Mouse (Mus musculus) spleen, adult 2 months (tissue): Measurements from ENCODE around the gene Vax2. TPM values are rescaled to one million over a fixed set of nuclear protein-coding genes. Genes with fewer than 3 reads are reported as not detected.

Source experiments
- DNase-seq, 2 experiments: peaks; one replicate each; pipeline versions ENCODE4 v3.0.0 to v3.0.0-alpha.2; 2012 to 2021; ENCODE audit warnings: low spot score in 2 of 2, low read depth in 1 of 2
- H3K27ac ChIP-seq: fragments of 200-500 bp; 2 replicates; pipeline ENCODE4 v1.5.1; 2012; ENCODE audit warnings: low read length, inconsistent platforms; ENCODE audit not compliant: insufficient read depth
- H3K27me3 ChIP-seq: fragments of 200-500 bp; 2 replicates; pipeline ENCODE4 v1.6.1; 2012; ENCODE audit warnings: mild to moderate bottlenecking, moderate library complexity, low read length, inconsistent platforms; ENCODE audit not compliant: control insufficient read depth, insufficient read depth
- H3K36me3 ChIP-seq: fragments of 200-500 bp; 2 replicates; pipeline ENCODE4 v1.6.1; 2012; ENCODE audit warnings: mild to moderate bottlenecking, low read length, inconsistent platforms; ENCODE audit not compliant: control insufficient read depth, insufficient read depth
- H3K4me1 ChIP-seq: fragments of 200-500 bp; 2 replicates; pipeline ENCODE4 v1.6.1; 2011; ENCODE audit warnings: inconsistent platforms; ENCODE audit not compliant: control insufficient read depth, insufficient read depth, insufficient read length
- H3K4me3 ChIP-seq: fragments of 200-500 bp; 2 replicates; pipeline ENCODE4 v1.5.1; 2011; ENCODE audit warnings: mild to moderate bottlenecking, inconsistent platforms; ENCODE audit not compliant: insufficient read depth, insufficient read length; ENCODE audit errors: extremely low read depth
- CTCF ChIP-seq: fragments of 200-500 bp; IDR thresholded peaks from 2 replicates; pipeline ENCODE4 v1.5.1; 2011; ENCODE audit warnings: mild to moderate bottlenecking, inconsistent platforms; ENCODE audit not compliant: insufficient read depth, insufficient read length, insufficient replicate concordance; ENCODE audit errors: extremely low read depth
- POLR2A ChIP-seq: fragments of 200-500 bp; IDR thresholded peaks from 2 replicates; pipeline ENCODE4 v1.6.1; 2011; ENCODE audit warnings: low read depth, low read length, inconsistent platforms
- WGBS: fragments of 180-500 bp; shearing (Covaris S2); methylation state at CpG from one replicate; pipeline ENCODE4 v1.1.7; 2018; 5-methylcytosine and 5-hydroxymethylcytosine counted together
- polyA plus RNA-seq: library from polyadenylated mRNA; depleted of rRNA; stranded (reverse); fragments of >200 nt; gene quantifications from 2 replicates; pipeline ENCODE4 v1.2.3, GENCODE M21; 2012

The Vax2 gene
- polyA plus RNA-seq, 1 experiment, result not detected

- no peak for TF ChIP-seq CTCF
- no peak for TF ChIP-seq POLR2A
- WGBS, result 23% methylated on average over 6 of the region's 6 CpGs
- Histone ChIP-seq H3K4me1 (no peaks in the 10 kb centered on the region), H3K27ac (no peak overlapping the region), H3K27me3 (peaks cover 9% of the 10 kb centered on the region; the same call in 1 of the 2 replicates), H3K36me3 (no peaks in the 10 kb centered on the region), H3K4me3 (no peak overlapping the region)
- DNase-seq, result no peak
These were observed 11.5 kb downstream of the Vax2 start for GRCm38 (mm10) chr6:83722526-83722925.

- Histone ChIP-seq H3K27me3 (no peaks in the 10 kb centered on the region; the same call in 1 of the 2 replicates), H3K4me3 (no peak overlapping the region), H3K4me1 (no peaks in the 10 kb centered on the region), H3K36me3 (no peaks in the 10 kb centered on the region), H3K27ac (no peak overlapping the region)
- TF ChIP-seq POLR2A, result no peak
- no peak for TF ChIP-seq CTCF
- 60% methylated on average over 4 of the region's 4 CpGs for WGBS
- no peak for DNase-seq
These were observed 16.1 kb downstream of the Vax2 start for GRCm38 (mm10) chr6:83727178-83727577.

- TF ChIP-seq POLR2A (no peak), CTCF (peak; percentile 6; the same call in 1 of the 2 replicates)
- DNase-seq, result peak in 1 of 2 experiments; percentile 12
- no peaks in the 10 kb centered on the region for H3K36me3 ChIP-seq
- no peak overlapping the region for H3K4me3 ChIP-seq
- H3K4me1 ChIP-seq, result no peaks in the 10 kb centered on the region
- H3K27me3 ChIP-seq, result no peaks in the 10 kb centered on the region; the same call in 1 of the 2 replicates
- WGBS, result 55% methylated on average over 3 of the region's 3 CpGs
- H3K27ac ChIP-seq, result no peak overlapping the region
These were observed 17.4 kb downstream of the Vax2 start for GRCm38 (mm10) chr6:83728488-83728887.

- DNase-seq, result no peak
- Histone ChIP-seq H3K4me1 (no peaks in the 10 kb centered on the region), H3K27me3 (no peaks in the 10 kb centered on the region; the same call in 1 of the 2 replicates), H3K36me3 (no peaks in the 10 kb centered on the region), H3K27ac (no peak overlapping the region), H3K4me3 (no peak overlapping the region)
- TF ChIP-seq CTCF, result no peak
- no peak for TF ChIP-seq POLR2A
- WGBS, result 28% methylated on average over 14 of the region's 14 CpGs
These were observed 18.4 kb downstream of the Vax2 start for GRCm38 (mm10) chr6:83729350-83729970.

- no peaks in the 10 kb centered on the region for H3K4me1 ChIP-seq
- WGBS, result 29% methylated on average over 5 of the region's 5 CpGs
- TF ChIP-seq CTCF (peak; percentile 83; the same call in 1 of the 2 replicates), POLR2A (no peak)
- no peak overlapping the region for H3K4me3 ChIP-seq
- peak; percentile 15 to 62 for DNase-seq
- H3K27me3 ChIP-seq, result no peaks in the 10 kb centered on the region; the same call in 1 of the 2 replicates
- H3K27ac ChIP-seq, result no peak overlapping the region
- no peaks in the 10 kb centered on the region for H3K36me3 ChIP-seq
These were observed 20.1 kb downstream of the Vax2 start for GRCm38 (mm10) chr6:83731128-83731527.

- 53% methylated on average over 13 of the region's 13 CpGs for WGBS
- no peaks in the 10 kb centered on the region for H3K27me3 ChIP-seq
These were observed 26.2 kb downstream of the Vax2 start for GRCm38 (mm10) chr6:83737311-83737710.

GRCm38 (mm10) chr6:83738596-83738995, 27.5 kb downstream of the Vax2 start:
- Histone ChIP-seq H3K36me3 (no peaks in the 10 kb centered on the region), H3K27me3 (no peaks in the 10 kb centered on the region), H3K27ac (no peak overlapping the region), H3K4me3 (no peak overlapping the region), H3K4me1 (no peaks in the 10 kb centered on the region)
- DNase-seq, result no peak
- WGBS, result 6% methylated on average over 6 of the region's 6 CpGs
- TF ChIP-seq POLR2A (no peak), CTCF (no peak)

More at GRCm38 (mm10) chr6:83737311-83737710, 26.2 kb downstream of the Vax2 start:
- H3K27ac ChIP-seq, result no peak overlapping the region
- no peaks in the 10 kb centered on the region for H3K4me1 ChIP-seq
- no peak for DNase-seq
- no peak overlapping the region for H3K4me3 ChIP-seq
- no peak for TF ChIP-seq POLR2A
- H3K36me3 ChIP-seq, result no peaks in the 10 kb centered on the region
